Mouse (Mus musculus) heart, adult 11 months (tissue): ENCODE measurements at regions not wholly inside any gene's neighbourhood (a gene's known extent, or its start where the extent isn't known, plus 50 kb on each side); places are given as distances from the start of the nearest gene placed in this dataset.

Experiments
- DNase-seq: peaks from one replicate; pipeline ENCODE4 v3.0.0; 2022

GRCm38 (mm10) chr3:38312834-38313233 lies 171.8 kb downstream of the Ankrd50 start:
- peak; percentile 24 for DNase-seq

- DNase-seq: peak; percentile 96
Observed at GRCm38 (mm10) chr3:38312121-38312520, 172.5 kb downstream of the Ankrd50 start.

- no peak for DNase-seq
Observed at GRCm38 (mm10) chr3:38299898-38300751, 184.5 kb downstream of the Ankrd50 start.

GRCm38 (mm10) chr3:38299236-38299897 lies 185.3 kb downstream of the Ankrd50 start:
- DNase-seq: peak; percentile 94

- DNase-seq: peak; percentile 93
Observed at GRCm38 (mm10) chr3:38297499-38297898, 187.1 kb downstream of the Ankrd50 start.

- no peak for DNase-seq
Observed at GRCm38 (mm10) chr3:38289062-38289461, 195.6 kb downstream of the Ankrd50 start.

- peak; percentile 98 for DNase-seq
Observed at GRCm38 (mm10) chr3:38283687-38284124, 200.9 kb downstream of the Ankrd50 start.

GRCm38 (mm10) chr3:38282891-38283290 lies 201.8 kb downstream of the Ankrd50 start:
- no peak for DNase-seq

- DNase-seq: peak; percentile 94
Observed at GRCm38 (mm10) chr3:38281683-38282082, 203.0 kb downstream of the Ankrd50 start.

GRCm38 (mm10) chr3:38280876-38281275 lies 203.8 kb downstream of the Ankrd50 start:
- DNase-seq: no peak

- no peak for DNase-seq
Observed at GRCm38 (mm10) chr3:38280105-38280504, 204.5 kb downstream of the Ankrd50 start.

- DNase-seq: no peak
Observed at GRCm38 (mm10) chr3:38276948-38277504, 207.6 kb downstream of the Ankrd50 start.

- DNase-seq: peak; percentile 99
Observed at GRCm38 (mm10) chr3:38275321-38275720, 209.3 kb downstream of the Ankrd50 start.

- DNase-seq: no peak
Observed at GRCm38 (mm10) chr3:38270742-38271141, 213.9 kb downstream of the Ankrd50 start.

GRCm38 (mm10) chr3:38268226-38268625 lies 216.4 kb downstream of the Ankrd50 start:
- DNase-seq: peak; percentile 52

GRCm38 (mm10) chr3:38263261-38264141 lies 221.1 kb downstream of the Ankrd50 start:
- peak; percentile 55 for DNase-seq

GRCm38 (mm10) chr3:38261326-38262075 lies 223.1 kb downstream of the Ankrd50 start:
- peak; percentile 82 for DNase-seq

- peak; percentile 51 for DNase-seq
Observed at GRCm38 (mm10) chr3:38259223-38259622, 225.4 kb downstream of the Ankrd50 start.

- peak; percentile 74 for DNase-seq
Observed at GRCm38 (mm10) chr3:38257843-38258290, 226.8 kb downstream of the Ankrd50 start.

- peak; percentile 90 for DNase-seq
Observed at GRCm38 (mm10) chr3:38257076-38257842, 227.4 kb downstream of the Ankrd50 start.

- DNase-seq: peak; percentile 94
Observed at GRCm38 (mm10) chr3:38255674-38256073, 229.0 kb downstream of the Ankrd50 start.
